Mouse (Mus musculus) liver, adult 2 months (tissue): Measurements from ENCODE around the gene Ccdc146.
"Not testable (repeated sequence)": the region's sequence is repeated elsewhere in the genome, so short reads cannot be mapped to it uniquely, and the experiment has no call there.

Experiments used
- CTCF ChIP-seq: fragments of 200-500 bp; IDR thresholded peaks from 2 replicates; pipeline ENCODE4 v1.5.1; 2011; ENCODE audit warnings: low read depth, low read length, control low read depth
- POLR2A ChIP-seq: fragments of 200-500 bp; IDR thresholded peaks from 2 replicates; pipeline ENCODE4 v1.6.1; 2011; ENCODE audit warnings: low read length, control low read depth; ENCODE audit not compliant: insufficient read depth; ENCODE audit errors: extremely low read depth

DNA sequence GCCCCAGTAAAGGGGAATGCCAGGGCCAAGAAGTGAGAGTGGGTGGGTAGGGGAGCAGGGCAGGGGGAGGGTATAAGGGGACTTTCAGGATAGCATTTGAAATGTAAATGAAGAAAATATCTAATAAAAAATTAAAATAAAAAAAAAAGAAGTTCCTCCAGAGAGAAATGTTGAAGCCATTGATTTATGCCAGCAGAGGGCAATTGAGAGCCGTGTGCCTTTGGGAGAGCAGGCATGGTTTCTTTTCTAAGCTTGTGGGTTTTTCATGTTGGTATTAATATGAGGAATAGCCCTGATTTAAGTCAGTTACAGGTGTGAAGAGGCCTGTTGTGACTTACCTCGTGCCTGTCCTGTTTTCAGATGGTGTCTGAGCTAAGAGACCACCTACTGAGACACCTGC, 146.8 kb downstream of the Ccdc146 start:
- not testable (repeated sequence) for TF ChIP-seq CTCF, POLR2A
